Mouse (Mus musculus) liver, adult 2 months (tissue): ENCODE data around the gene Mpp3.

ENCODE experiments used
- CTCF ChIP-seq: fragments of 200-500 bp; IDR thresholded peaks from 2 replicates; pipeline ENCODE4 v1.5.1; 2011; ENCODE audit warnings: low read depth, low read length, control low read depth
- POLR2A ChIP-seq: fragments of 200-500 bp; IDR thresholded peaks from 2 replicates; pipeline ENCODE4 v1.6.1; 2011; ENCODE audit warnings: low read length, control low read depth; ENCODE audit not compliant: insufficient read depth; ENCODE audit errors: extremely low read depth

DNA sequence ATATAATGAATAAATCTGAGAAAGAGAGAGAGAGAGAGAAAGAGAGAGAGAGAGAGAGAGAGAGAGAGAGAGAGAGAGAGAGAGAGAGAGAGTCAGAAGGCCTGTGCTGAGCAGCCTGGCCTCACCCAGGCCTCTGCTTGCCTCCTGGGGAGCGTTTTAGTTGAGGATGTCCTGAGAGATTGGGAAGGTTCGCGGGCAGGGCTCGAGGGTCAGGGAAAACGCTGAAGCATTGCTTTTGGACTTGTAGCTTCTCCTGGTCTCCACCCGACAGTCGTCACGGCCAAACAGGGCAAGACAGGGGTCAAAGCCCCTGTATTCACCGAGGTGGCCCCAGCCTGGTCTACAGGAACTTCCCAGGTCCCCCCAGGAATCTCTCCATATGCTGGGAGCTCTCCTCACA is 18.3 kb upstream of the Mpp3 start:
- TF ChIP-seq POLR2A (no peak), CTCF (no peak)
